Mouse (Mus musculus): ENCODE data around the gene Gm11565. TPM values are rescaled to one million over a fixed set of nuclear protein-coding genes. Genes with fewer than 3 reads are reported as not detected.
"Not testable (repeated sequence)": the region's sequence is repeated elsewhere in the genome, so short reads cannot be mapped to it uniquely, and the experiment has no call there.

The Gm11565 gene
- not detected for total RNA-seq (2021)

- DNase-seq (ENCODE audit: extremely low spot score in 1 of 2, low spot score in 1 of 2) = no peak
These were observed at the start of gene Gm11565 for GRCm38 (mm10) chr11:99914451-99914850. Gene Gm11565, plus strand, starts transcription at chr11:99914751.

GRCm38 (mm10) chr11:99873089-99873488, 41.5 kb upstream of the Gm11565 start, which contains the start of gene Krtap9-1:
Gene Krtap9-1, plus strand, starts transcription at chr11:99873389.
- DNase-seq (ENCODE audit: extremely low spot score in 1 of 2, low spot score in 1 of 2) = not testable (repeated sequence)

- not testable (repeated sequence) for DNase-seq (ENCODE audit: extremely low spot score in 1 of 2, low spot score in 1 of 2)
These were observed 35.7 kb upstream of the Gm11565 start, which contains the start of gene Gm11567 for GRCm38 (mm10) chr11:99878887-99879286. Gene Gm11567, plus strand, starts transcription at chr11:99879187.

GRCm38 (mm10) chr11:99907620-99908019, 6.9 kb upstream of the Gm11565 start, which contains the start of gene Krtap31-1:
Gene Krtap31-1, plus strand, starts transcription at chr11:99907920.
- DNase-seq (ENCODE audit: extremely low spot score in 1 of 2, low spot score in 1 of 2) = no peak

- DNase-seq (ENCODE audit: extremely low spot score in 1 of 2, low spot score in 1 of 2) = no peak
These were observed 21.4 kb downstream of the Gm11565 start, which contains the start of gene Krtap31-2 for GRCm38 (mm10) chr11:99935991-99936390. Gene Krtap31-2, plus strand, starts transcription at chr11:99936291.

- DNase-seq (ENCODE audit: extremely low spot score in 1 of 2, low spot score in 1 of 2) = no peak
These were observed 23.3 kb downstream of the Gm11565 start for GRCm38 (mm10) chr11:99937751-99938264.

- DNase-seq (ENCODE audit: extremely low spot score in 1 of 2, low spot score in 1 of 2) = no peak
These were observed 33.6 kb downstream of the Gm11565 start, which contains the start of gene Krtap9-5 for GRCm38 (mm10) chr11:99948175-99948574. Gene Krtap9-5, plus strand, starts transcription at chr11:99948475.

- no peak for DNase-seq (ENCODE audit: extremely low spot score in 1 of 2, low spot score in 1 of 2)
These were observed 49.7 kb downstream of the Gm11565 start for GRCm38 (mm10) chr11:99964213-99964612.

Other genes starting within 250 kb of the Gm11565 start
- not detected for gene Krtap4-6, start 248.8 kb upstream of the Gm11565 start, total RNA-seq (2021)
- gene Gm14190, start 224.0 kb upstream of the Gm11565 start, total RNA-seq (2021) = not detected
- gene Gm14180, start 180.5 kb upstream of the Gm11565 start, total RNA-seq (2021) = not detected
- not detected for gene Gm11595, start 141.8 kb upstream of the Gm11565 start, total RNA-seq (2021)
- not detected for gene Krtap4-8, start 134.0 kb upstream of the Gm11565 start, total RNA-seq (2021)
- not detected for gene Krtap4-9, start 129.6 kb upstream of the Gm11565 start, total RNA-seq (2021)
- gene Gm11596, start 121.3 kb upstream of the Gm11565 start, total RNA-seq (2021) = not detected
- not detected for gene Gm11569, start 115.8 kb upstream of the Gm11565 start, total RNA-seq (2021)
- not detected for gene Gm11554, start 110.3 kb upstream of the Gm11565 start, total RNA-seq (2021)
- not detected for gene Krtap4-13, start 104.9 kb upstream of the Gm11565 start, total RNA-seq (2021)
- gene Gm11564, start 99.1 kb upstream of the Gm11565 start, total RNA-seq (2021) = not detected
- gene 2300003K06Rik, start 76.7 kb upstream of the Gm11565 start, total RNA-seq (2021) = not detected
- not detected for gene Krtap4-16, start 63.1 kb upstream of the Gm11565 start, total RNA-seq (2021)
- gene Gm11568, start 56.8 kb upstream of the Gm11565 start, total RNA-seq (2021) = not detected
- gene Gm11559, start 50.3 kb upstream of the Gm11565 start, total RNA-seq (2021) = not detected
- not detected for gene Krtap9-1, start 41.4 kb upstream of the Gm11565 start, total RNA-seq (2021)
- gene Gm11567, start 35.6 kb upstream of the Gm11565 start, total RNA-seq (2021) = not detected
- gene Krtap31-1, start 6.8 kb upstream of the Gm11565 start, total RNA-seq (2021) = not detected
- not detected for gene Krtap31-2, start 21.5 kb downstream of the Gm11565 start, total RNA-seq (2021)
- gene Krtap9-5, start 33.7 kb downstream of the Gm11565 start, total RNA-seq (2021) = not detected
- not detected for gene Krtap29-1, start 64.3 kb downstream of the Gm11565 start, total RNA-seq (2021)
- gene Krtap16-1, start 71.8 kb downstream of the Gm11565 start, total RNA-seq (2021) = not detected
- gene Krtap17-1, start 79.2 kb downstream of the Gm11565 start, total RNA-seq (2021) = not detected
- gene Krt33a, start 101.5 kb downstream of the Gm11565 start, total RNA-seq (2021) = not detected
- gene Krt33b, start 115.1 kb downstream of the Gm11565 start, total RNA-seq (2021) = not detected
- not detected for gene Krt34, start 126.8 kb downstream of the Gm11565 start, total RNA-seq (2021)
- gene Krt31, start 135.8 kb downstream of the Gm11565 start, total RNA-seq (2021) = not detected
- not detected for gene Krt32, start 173.5 kb downstream of the Gm11565 start, total RNA-seq (2021)
- gene Krt35, start 181.5 kb downstream of the Gm11565 start, total RNA-seq (2021) = not detected
- not detected for gene Krt36, start 190.9 kb downstream of the Gm11565 start, total RNA-seq (2021)
- gene Krt13, start 206.8 kb downstream of the Gm11565 start, total RNA-seq (2021) = not detected
- gene Krt15, start 221.2 kb downstream of the Gm11565 start, total RNA-seq (2021) = under 1 TPM in 1 of 2 experiments, not detected in 1; 0.98 TPM
- gene Krt19, start 233.9 kb downstream of the Gm11565 start, total RNA-seq (2021) = under 1 TPM in 1 of 2 experiments, not detected in 1; 0.34 TPM

All from layer of hippocampus, postnatal 25 days (tissue).